Mouse (Mus musculus) liver, embryonic 14.5 days (tissue): ENCODE measurements around the gene Gpr55. TPM values are rescaled to one million over a fixed set of nuclear protein-coding genes. Genes with fewer than 3 reads are reported as not detected.

ENCODE experiments used
- ATAC-seq: fragments of 200-750 bp; cut with Nextera tagmentation; 2 replicates; pipeline ENCODE4 v1.8.0; 2017; ENCODE audit warnings: moderate number of reproducible peaks, mild to moderate bottlenecking, moderate library complexity; ENCODE audit not compliant: insufficient read depth
- DNase-seq, 3 experiments: peaks; one replicate each; pipeline ENCODE4 v3.0.0-alpha.2; 2012 to 2013; ENCODE audit warnings: low read depth in 3 of 3, low spot score in 3 of 3
- H3K27ac ChIP-seq: fragments of 300-500 bp; sonication (generic); 2 replicates; pipeline ENCODE4 v1.5.1; 2014; ENCODE audit warnings: moderate library complexity, mild to moderate bottlenecking, control low read depth, inconsistent platforms
- H3K27me3 ChIP-seq: fragments of 300-500 bp; sonication (generic); 2 replicates; pipeline ENCODE4 v1.6.1; 2014; ENCODE audit warnings: mild to moderate bottlenecking, low read length, moderate library complexity; ENCODE audit not compliant: control insufficient read depth, insufficient read depth
- H3K36me3 ChIP-seq: fragments of 300-500 bp; sonication (generic); replicated peaks from 2 replicates; pipeline ENCODE4 v1.6.1; 2014; ENCODE audit warnings: low read depth; ENCODE audit not compliant: control insufficient read depth, insufficient read depth
- H3K4me1 ChIP-seq, 2 experiments: fragments of 200-500 bp in 1 of 2; fragments of 300-500 bp in 1 of 2; sonication (generic) in 1 of 2; replicated peaks; 2 replicates each; pipeline ENCODE4 v1.6.1; 2012 to 2014; ENCODE audit warnings: antibody characterized with exemption in 1 of 2, inconsistent platforms in 1 of 2, low read length in 1 of 2; ENCODE audit not compliant: control insufficient read depth in 2 of 2, insufficient read depth in 2 of 2
- H3K4me2 ChIP-seq: fragments of 300-500 bp; sonication (generic); 2 replicates; pipeline ENCODE4 v1.6.1; 2014; ENCODE audit warnings: low read depth, mild to moderate bottlenecking, control low read depth, moderate library complexity
- H3K4me3 ChIP-seq, 2 experiments: fragments of 200-500 bp in 1 of 2; fragments of 300-500 bp in 1 of 2; sonication (generic) in 1 of 2; 2 replicates each; pipeline ENCODE4 v1.5.1; 2012 to 2014; ENCODE audit warnings: low read depth in 2 of 2, low read length in 2 of 2, mild to moderate bottlenecking in 2 of 2, control low read depth in 1 of 2, inconsistent platforms in 1 of 2, moderate library complexity in 1 of 2; ENCODE audit not compliant: insufficient read depth in 1 of 2
- H3K9ac ChIP-seq: fragments of 300-500 bp; sonication (generic); replicated peaks from 2 replicates; pipeline ENCODE4 v1.6.1; 2014; ENCODE audit warnings: mild to moderate bottlenecking, control low read depth, moderate library complexity
- H3K9me3 ChIP-seq: fragments of 300-500 bp; sonication (generic); 2 replicates; pipeline ENCODE4 v1.6.1; 2016; ENCODE audit warnings: low read length, mixed read lengths; ENCODE audit not compliant: control insufficient read depth
- CTCF ChIP-seq: IDR thresholded peaks from 2 replicates; pipeline ENCODE4 v1.5.1; 2016; ENCODE audit warnings: antibody characterized with exemption, low read depth, control low read depth
- EP300 ChIP-seq: IDR thresholded peaks from 2 replicates; pipeline ENCODE4 v1.6.1; 2016; ENCODE audit warnings: antibody characterized with exemption, low read depth
- WGBS: fragments of 180-500 bp; shearing (Covaris S2); extraction: QIAGEN DNeasy Blood & Tissue Kit; methylation state at CpG from one replicate; pipeline ENCODE4 v1.1.7; 2014; ENCODE audit not compliant: insufficient replicate concordance; 5-methylcytosine and 5-hydroxymethylcytosine counted together
- polyA plus RNA-seq, 2 experiments: library from polyadenylated mRNA; depleted of rRNA in 1 of 2; stranded (reverse) in 1 of 2; unstranded in 1 of 2; fragments of >200 nt; fragmentation: Nextera tagmentation in 1 of 2; extraction: Ambion mirVana in 1 of 2; gene quantifications; 2 replicates each; pipeline versions ENCODE4 v1.2.1 to v1.2.3; 2012 to 2014

The Gpr55 gene
- polyA plus RNA-seq, 2 experiments, result 0.04 TPM; not detected in 1

GRCm38 (mm10) chr1:85959889-85960276 lies 924 bp downstream of the Gpr55 start:
- no peak overlapping the region for H3K4me2 ChIP-seq
- no peaks in the 10 kb centered on the region for H3K36me3 ChIP-seq
- DNase-seq, result no peak
- H3K9me3 ChIP-seq, result no peaks in the 10 kb centered on the region
- 42% methylated on average over 2 of the region's 2 CpGs for WGBS
- H3K27ac ChIP-seq, result no peak overlapping the region
- TF ChIP-seq CTCF (no peak), EP300 (no peak)
- no peak overlapping the region for H3K9ac ChIP-seq
- ATAC-seq, result 0 out of 2 replicates have a peak, but pooled peaks have one; percentile 33
- H3K4me3 ChIP-seq, result no peak overlapping the region
- no peaks in the 10 kb centered on the region for H3K27me3 ChIP-seq
- peaks cover 0 to 14% of the 10 kb centered on the region in 2 experiments; a peak in 2 of 4 replicates for H3K4me1 ChIP-seq

- Histone ChIP-seq H3K27ac (no peak overlapping the region), H3K36me3 (no peaks in the 10 kb centered on the region), H3K9ac (no peak overlapping the region), H3K4me3 (no peak overlapping the region), H3K9me3 (no peaks in the 10 kb centered on the region), H3K4me2 (no peak overlapping the region), H3K4me1 (peaks cover 0 to 14% of the 10 kb centered on the region in 2 experiments; a peak in 2 of 4 replicates), H3K27me3 (no peaks in the 10 kb centered on the region)
- no peak for TF ChIP-seq EP300
- no peak for TF ChIP-seq CTCF
- DNase-seq, result no peak
- ATAC-seq, result 0 out of 2 replicates have a peak, but pooled peaks have one; percentile 21
- WGBS, result 46% methylated on average over 6 of the region's 6 CpGs
Observed at GRCm38 (mm10) chr1:85959129-85959888, 1.5 kb downstream of the Gpr55 start.

- DNase-seq, result no peak
- no peak overlapping the region for H3K4me3 ChIP-seq
- ATAC-seq, result no peak
- WGBS, result 42% methylated on average over 9 of the region's 9 CpGs
- no peak overlapping the region for H3K27ac ChIP-seq
- H3K9me3 ChIP-seq, result no peaks in the 10 kb centered on the region
- no peaks in the 10 kb centered on the region for H3K27me3 ChIP-seq
- peaks cover 0 to 14% of the 10 kb centered on the region in 2 experiments; a peak in 2 of 4 replicates for H3K4me1 ChIP-seq
- H3K4me2 ChIP-seq, result no peak overlapping the region
- no peak overlapping the region for H3K9ac ChIP-seq
- no peaks in the 10 kb centered on the region for H3K36me3 ChIP-seq
- TF ChIP-seq EP300 (no peak), CTCF (no peak)
Observed at GRCm38 (mm10) chr1:85957942-85958619, 2.7 kb downstream of the Gpr55 start.

- 14% methylated on average over 5 of the region's 5 CpGs for WGBS
- no peak for ATAC-seq
- H3K4me3 ChIP-seq, result no peak overlapping the region
- no peak overlapping the region for H3K27ac ChIP-seq
- H3K4me2 ChIP-seq, result no peak overlapping the region
- H3K27me3 ChIP-seq, result no peaks in the 10 kb centered on the region
- H3K9me3 ChIP-seq, result no peaks in the 10 kb centered on the region
- H3K9ac ChIP-seq, result no peak overlapping the region
- TF ChIP-seq EP300 (no peak), CTCF (no peak)
- peaks cover 0 to 14% of the 10 kb centered on the region in 2 experiments; a peak in 2 of 4 replicates for H3K4me1 ChIP-seq
- no peak for DNase-seq
- no peaks in the 10 kb centered on the region for H3K36me3 ChIP-seq
Observed at GRCm38 (mm10) chr1:85957290-85957689, 3.5 kb downstream of the Gpr55 start.

- no peak overlapping the region for H3K27ac ChIP-seq
- H3K9me3 ChIP-seq, result no peaks in the 10 kb centered on the region
- H3K4me2 ChIP-seq, result no peak overlapping the region
- no peak for DNase-seq
- no peak overlapping the region for H3K9ac ChIP-seq
- WGBS, result 45% methylated on average over 3 of the region's 3 CpGs
- H3K36me3 ChIP-seq, result no peaks in the 10 kb centered on the region
- no peaks in the 10 kb centered on the region for H3K27me3 ChIP-seq
- no peak for ATAC-seq
- peaks cover 0 to 8% of the 10 kb centered on the region in 2 experiments; a peak in 2 of 4 replicates for H3K4me1 ChIP-seq
- H3K4me3 ChIP-seq, result no peak overlapping the region
- TF ChIP-seq EP300 (no peak), CTCF (no peak)
Observed at GRCm38 (mm10) chr1:85955150-85955549, 5.7 kb downstream of the Gpr55 start.
